Mouse (Mus musculus) CH12.LX (cell line): Measurements from ENCODE around the gene Samd14. TPM values are rescaled to one million over a fixed set of nuclear protein-coding genes. Genes with fewer than 3 reads are reported as not detected.

Source experiments
- DNase-seq: peaks from one replicate; pipeline ENCODE4 v3.0.0-alpha.2; 2013; ENCODE audit errors: extremely low read depth
- H3K27ac ChIP-seq: 2 replicates; pipeline ENCODE4 v1.5.1; 2012; ENCODE audit warnings: low read depth, mild to moderate bottlenecking, control low read depth, moderate library complexity; ENCODE audit not compliant: insufficient read depth
- H3K27me3 ChIP-seq: replicated peaks from 2 replicates; pipeline ENCODE3; 2012; ENCODE audit warnings: inconsistent platforms
- H3K36me3 ChIP-seq, 2 experiments: replicated peaks in 1 of 2; 2 replicates each; pipeline versions ENCODE3 to v1.6.1; 2012; ENCODE audit warnings: inconsistent platforms in 1 of 2, low read length in 1 of 2, mild to moderate bottlenecking in 1 of 2, mixed read lengths in 1 of 2, moderate library complexity in 1 of 2; ENCODE audit not compliant: control insufficient read depth in 1 of 2, insufficient read depth in 1 of 2
- H3K4me1 ChIP-seq, 2 experiments: 2 replicates each; pipeline ENCODE4 v1.6.1; 2012; ENCODE audit warnings: inconsistent platforms in 1 of 2, moderate library complexity in 1 of 2; ENCODE audit not compliant: insufficient read depth in 2 of 2, control insufficient read depth in 1 of 2
- H3K4me2 ChIP-seq: 2 replicates; pipeline ENCODE4 v1.6.1; 2012; ENCODE audit warnings: low read depth, mild to moderate bottlenecking, control low read depth; ENCODE audit not compliant: poor library complexity, insufficient read depth, severe bottlenecking
- H3K4me3 ChIP-seq, 3 experiments: fragments of 150-350 bp in 1 of 3; sonication (generic) in 1 of 3; replicated peaks in 1 of 3; 2 replicates each; pipeline versions ENCODE3 to v1.5.1; 2011 to 2012; ENCODE audit warnings: low read depth in 2 of 3, low read length in 2 of 3, mild to moderate bottlenecking in 2 of 3, moderate library complexity in 2 of 3, control low read depth in 1 of 3, improper control_type of control experiment in 1 of 3, inconsistent platforms in 1 of 3, mixed read lengths in 1 of 3; ENCODE audit not compliant: poor library complexity in 1 of 3
- H3K79me2 ChIP-seq: replicated peaks from 2 replicates; pipeline ENCODE4 v1.6.1; 2012; ENCODE audit warnings: mild to moderate bottlenecking, moderate library complexity; ENCODE audit not compliant: control insufficient read depth, poor library complexity, insufficient read depth, severe bottlenecking; ENCODE audit errors: extremely low read depth
- H3K9ac ChIP-seq: 2 replicates; pipeline ENCODE4 v1.6.1; 2012; ENCODE audit warnings: low read depth, mild to moderate bottlenecking, control low read depth, moderate library complexity; ENCODE audit not compliant: insufficient read depth
- H3K9me3 ChIP-seq: replicated peaks from 2 replicates; pipeline ENCODE3; 2012; ENCODE audit warnings: low read length, inconsistent platforms, mixed read lengths
- BHLHE40 ChIP-seq: IDR thresholded peaks from 2 replicates; pipeline ENCODE4 v1.6.1; 2011; ENCODE audit warnings: mild to moderate bottlenecking, low read depth, low read length, improper control_type of control experiment
- CTCF ChIP-seq, 2 experiments: IDR thresholded peaks in 1 of 2; conservative IDR thresholded peaks in 1 of 2; 2 replicates each; pipeline ENCODE4 v1.5.1; 2011 to 2012; ENCODE audit warnings: low read depth in 2 of 2, low read length in 2 of 2, improper control_type of control experiment in 1 of 2, inconsistent platforms in 1 of 2, mild to moderate bottlenecking in 1 of 2, moderate library complexity in 1 of 2
- ELF1 ChIP-seq: IDR thresholded peaks from 2 replicates; pipeline ENCODE4 v1.6.1; 2014; ENCODE audit warnings: low read depth, mild to moderate bottlenecking, inconsistent platforms, low read length, improper control_type of control experiment
- ETS1 ChIP-seq: conservative IDR thresholded peaks from 2 replicates; pipeline ENCODE4 v1.6.1; 2012; ENCODE audit warnings: low read depth, mild to moderate bottlenecking, inconsistent platforms, low read length, improper control_type of control experiment, moderate library complexity
- MXI1 ChIP-seq: IDR thresholded peaks from 2 replicates; pipeline ENCODE4 v1.6.1; 2011; ENCODE audit warnings: mild to moderate bottlenecking, low read depth, low read length, improper control_type of control experiment
- MYC ChIP-seq: IDR thresholded peaks from 2 replicates; pipeline ENCODE4 v1.6.1; 2011; ENCODE audit warnings: low read depth, mild to moderate bottlenecking, improper control_type of control experiment, low read length
- NRF1 ChIP-seq: IDR thresholded peaks from 2 replicates; pipeline ENCODE4 v1.6.1; 2014; ENCODE audit warnings: low read depth, mild to moderate bottlenecking, inconsistent platforms, low read length, improper control_type of control experiment, moderate library complexity
- POLR2A ChIP-seq: IDR thresholded peaks from 2 replicates; pipeline ENCODE4 v1.6.1; 2011; ENCODE audit warnings: low read depth, mild to moderate bottlenecking, improper control_type of control experiment, low read length
- RAD21 ChIP-seq: IDR thresholded peaks from 2 replicates; pipeline ENCODE4 v1.6.1; 2011; ENCODE audit warnings: low read depth, mild to moderate bottlenecking, low read length, improper control_type of control experiment, moderate library complexity
- RCOR1 ChIP-seq: conservative IDR thresholded peaks from 2 replicates; pipeline ENCODE4 v1.6.1; 2012; ENCODE audit warnings: low read depth, mild to moderate bottlenecking, inconsistent platforms, low read length, improper control_type of control experiment
- SMC3 ChIP-seq: IDR thresholded peaks from 2 replicates; pipeline ENCODE4 v1.6.1; 2011; ENCODE audit warnings: low read depth, low read length, improper control_type of control experiment
- TCF12 ChIP-seq: IDR thresholded peaks from 2 replicates; pipeline ENCODE4 v1.6.1; 2014; ENCODE audit warnings: low read depth, mild to moderate bottlenecking, inconsistent platforms, low read length, improper control_type of control experiment
- UBTF ChIP-seq: IDR thresholded peaks from 2 replicates; pipeline ENCODE4 v1.6.1; 2012; ENCODE audit warnings: low read depth, mild to moderate bottlenecking, inconsistent platforms, low read length, improper control_type of control experiment, moderate library complexity
- USF2 ChIP-seq: conservative IDR thresholded peaks from 2 replicates; pipeline ENCODE4 v1.6.1; 2011; ENCODE audit warnings: low read depth, low read length, improper control_type of control experiment
- ZKSCAN1 ChIP-seq: IDR thresholded peaks from 2 replicates; pipeline ENCODE4 v1.6.1; 2012; ENCODE audit warnings: low read depth, inconsistent platforms, low read length, improper control_type of control experiment, borderline replicate concordance
- dilution Hi-C: fragments of 300-500 bp; cut with MboI; formaldehyde crosslinking; loops from 2 replicates; pipeline ENCODE4 v1.14.3; 2020; ENCODE audit warnings: low sequenced_read_pairs; ENCODE audit not compliant: extremely low pct_unique_long_range_greater_than_20kb, extremely low pct_ligation_motif_present
- in situ Hi-C: fragments of 300-500 bp; cut with MboI; formaldehyde crosslinking; loops from 3 replicates; pipeline ENCODE4 v1.14.3; 2019; ENCODE audit warnings: low sequenced_read_pairs, low pct_ligation_motif_present, low pct_unique_long_range_greater_than_20kb, mixed read lengths
- polyA plus RNA-seq: library from polyadenylated mRNA; unstranded; fragments of >175 nt; gene quantifications from 2 replicates; pipeline ENCODE4 v1.2.1, GENCODE M21; 2012; ENCODE audit warnings: low read depth; ENCODE audit not compliant: insufficient read length
- total RNA-seq, 2 experiments: library from RNA; depleted of rRNA; stranded (reverse); fragments of 300-350 nt in 1 of 2; fragments of >200 nt in 1 of 2; gene quantifications; 2 replicates each; pipeline ENCODE4 v1.2.3; 2012 to 2014

Samd14 gene
- total and polyA plus RNA-seq, 3 experiments = 0.17 TPM; not detected in 2

DNA sequence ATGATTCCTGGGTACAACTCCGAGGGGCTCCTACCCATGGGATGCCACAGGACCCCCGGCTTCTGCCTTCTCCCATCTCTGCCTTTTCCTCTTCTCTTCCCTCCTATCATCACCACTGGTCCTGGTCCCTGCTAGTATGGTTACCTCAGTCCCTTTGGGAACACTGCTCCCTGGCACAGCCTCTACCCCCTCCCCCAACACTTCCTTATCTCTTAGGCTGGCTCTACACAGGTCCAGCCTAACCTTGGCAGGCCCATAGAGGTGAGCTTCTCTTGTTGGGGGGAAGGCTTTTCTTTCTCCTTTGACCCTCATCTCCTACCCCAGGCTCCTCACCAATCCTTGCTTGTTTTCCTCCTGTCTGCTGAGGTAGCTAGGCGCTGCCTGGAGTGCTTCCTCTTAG, 5.8 kb downstream of the Samd14 start:
- TF ChIP-seq ZKSCAN1 = no peak
- TF ChIP-seq POLR2A = no peak
- no peak for TF ChIP-seq MXI1
- no peak for TF ChIP-seq ELF1
- TF ChIP-seq SMC3 = no peak
- TF ChIP-seq RCOR1 = no peak
- no peak for TF ChIP-seq USF2
- no peak for TF ChIP-seq MYC
- dilution Hi-C loops (no loop called here), in situ Hi-C loops (no loop called here)
- no peak overlapping the region for H3K27ac ChIP-seq
- H3K4me1 ChIP-seq = 0 out of 4 replicates have a peak, but pooled peaks cover 0 to 2% of the 10 kb centered on the region in 2 experiments
- H3K36me3 ChIP-seq = no peaks in the 10 kb centered on the region
- DNase-seq = no peak
- peaks cover 6% of the 10 kb centered on the region for H3K9me3 ChIP-seq
- H3K4me3 ChIP-seq = no peak overlapping the region
- no peak overlapping the region for H3K4me2 ChIP-seq
- H3K9ac ChIP-seq = no peak overlapping the region
- peaks cover 93% of the 10 kb centered on the region for H3K27me3 ChIP-seq
- H3K79me2 ChIP-seq = no peaks in the 10 kb centered on the region

GRCm38 (mm10) chr11:95022237-95022992, 12.7 kb downstream of the Samd14 start:
- peaks cover 21 to 40% of the 10 kb centered on the region in 2 experiments for H3K4me1 ChIP-seq
- TF ChIP-seq ZKSCAN1 (no peak), UBTF (no peak), SMC3 (0 out of 2 replicates have a peak, but pooled peaks have one; percentile 15), BHLHE40 (no peak), TCF12 (0 out of 2 replicates have a peak, but pooled peaks have one; percentile 6), NRF1 (no peak), ETS1 (no peak; the same call in 1 of the 2 replicates), CTCF (conservative IDR thresholded peaks at IDR 0.05 in 1 of 2, IDR thresholded peaks at IDR 0.05 in 1 of 2; ENCODE audit: low read depth in 2 of 2, low read length in 2 of 2) (peak; percentile 45 to 57), RAD21 (peak; percentile 30)
- H3K79me2 ChIP-seq = no peaks in the 10 kb centered on the region
- in situ Hi-C loops (no loop called here), dilution Hi-C loops (no loop called here)
- DNase-seq = peak; percentile 41
- peaks cover 89% of the 10 kb centered on the region for H3K27me3 ChIP-seq
- peaks cover 14% of the 10 kb centered on the region for H3K9me3 ChIP-seq
- H3K4me2 ChIP-seq = no peak overlapping the region
- no peak overlapping the region for H3K4me3 ChIP-seq
- no peak overlapping the region for H3K9ac ChIP-seq
- no peaks in the 10 kb centered on the region for H3K36me3 ChIP-seq
- H3K27ac ChIP-seq = no peak overlapping the region
